Mouse (Mus musculus) Muller cell, postnatal 12 days (primary cell): ENCODE measurements around the gene Zfp771.
"Not testable (repeated sequence)": the region's sequence is repeated elsewhere in the genome, so short reads cannot be mapped to it uniquely, and the experiment has no call there.

ENCODE experiments used
- DNase-seq: peaks from one replicate; pipeline ENCODE4 v3.0.0-alpha.2; 2015; ENCODE audit errors: inconsistent ontology term

Gene Zfp771

GRCm38 (mm10) chr7:127217901-127218642 lies 26.0 kb upstream of the Zfp771 start:
- no peak for DNase-seq

GRCm38 (mm10) chr7:127218670-127219069 lies 25.4 kb upstream of the Zfp771 start:
- DNase-seq: no peak

- no peak for DNase-seq
Observed at GRCm38 (mm10) chr7:127220440-127220839, 23.6 kb upstream of the Zfp771 start.

DNA sequence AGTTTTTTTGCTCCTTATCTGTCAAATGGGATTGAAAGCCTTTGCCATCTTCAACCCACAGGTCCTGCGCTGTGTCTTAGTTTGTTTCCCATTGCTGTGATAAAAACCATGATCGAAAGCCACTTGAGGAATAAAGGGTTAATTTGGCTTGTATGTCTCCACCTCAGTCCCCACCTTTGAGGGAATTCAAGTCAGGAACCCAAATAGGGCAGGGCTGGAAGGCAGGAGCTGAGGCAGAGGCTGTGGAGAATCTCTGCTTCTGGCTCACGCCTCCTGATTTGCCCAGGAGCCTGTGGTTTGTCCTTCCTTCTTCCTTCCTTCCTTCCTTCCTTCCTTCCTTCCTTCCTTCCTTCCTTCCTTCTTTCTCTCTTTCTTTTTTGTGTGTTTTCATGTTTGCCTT lies 21.0 kb upstream of the Zfp771 start:
- DNase-seq: no peak

DNA sequence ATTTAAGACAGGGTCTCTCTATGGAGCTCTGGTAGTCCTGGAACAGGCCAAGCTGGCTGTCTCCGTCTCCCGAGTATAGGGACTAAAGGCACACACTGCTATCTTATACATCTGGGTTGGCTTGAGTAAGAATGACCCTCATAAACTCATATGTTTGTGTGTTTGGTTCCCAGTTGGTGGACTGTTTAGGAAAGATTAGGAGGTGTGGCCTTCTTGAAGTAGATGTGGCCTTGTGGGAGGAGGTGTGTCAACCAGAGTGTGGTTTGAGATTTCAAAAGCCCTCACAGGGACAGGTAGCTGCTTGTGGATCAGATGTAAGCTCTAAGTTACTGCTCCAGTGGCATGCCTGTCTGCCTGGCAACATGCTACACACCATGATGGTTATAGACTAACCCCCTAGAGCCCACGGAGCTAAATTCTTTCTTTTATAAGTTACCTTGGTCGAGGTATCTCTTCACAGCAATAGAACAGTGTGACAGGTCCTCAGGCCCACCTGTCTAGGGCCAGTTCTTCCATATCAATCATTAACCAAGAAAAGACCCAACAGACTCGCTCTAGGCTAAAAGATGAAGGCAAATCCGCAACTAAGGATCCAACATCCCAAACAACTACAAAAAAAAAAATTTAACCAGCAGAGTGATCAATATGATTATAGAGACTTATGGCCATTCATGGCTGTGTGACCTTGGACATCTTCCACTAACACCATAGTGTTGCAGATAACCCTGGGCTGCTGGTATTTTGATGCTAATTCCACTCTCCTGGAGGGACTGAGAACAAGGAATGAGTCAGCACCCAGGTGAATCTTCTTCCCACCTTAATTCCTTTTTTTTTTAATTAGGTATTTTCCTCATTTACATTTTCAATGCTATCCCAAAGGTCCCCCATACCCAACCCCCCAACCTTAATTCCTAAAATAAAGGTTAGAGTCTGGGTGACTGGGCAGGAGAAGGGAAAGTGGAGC lies 20.3 kb upstream of the Zfp771 start:
- DNase-seq: no peak

DNA sequence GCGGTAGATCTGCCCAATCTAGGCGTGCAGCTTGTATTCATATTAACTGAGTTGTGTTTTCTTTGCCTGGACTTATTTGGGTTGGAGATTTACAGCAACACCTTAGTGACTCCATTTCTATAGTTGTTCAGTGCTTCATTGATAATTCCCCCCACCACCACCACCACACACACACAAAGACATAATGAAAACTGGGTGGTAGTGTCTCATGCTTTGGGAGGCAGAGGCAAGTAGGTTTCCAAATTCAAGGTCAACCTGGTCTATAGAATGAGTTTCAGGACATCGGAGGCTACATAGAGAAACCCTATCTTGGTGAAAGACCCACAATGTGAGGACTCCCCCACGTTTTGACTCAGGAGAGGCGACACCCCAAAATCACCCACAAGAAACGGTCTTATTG lies 19.5 kb upstream of the Zfp771 start:
- no peak for DNase-seq

DNA sequence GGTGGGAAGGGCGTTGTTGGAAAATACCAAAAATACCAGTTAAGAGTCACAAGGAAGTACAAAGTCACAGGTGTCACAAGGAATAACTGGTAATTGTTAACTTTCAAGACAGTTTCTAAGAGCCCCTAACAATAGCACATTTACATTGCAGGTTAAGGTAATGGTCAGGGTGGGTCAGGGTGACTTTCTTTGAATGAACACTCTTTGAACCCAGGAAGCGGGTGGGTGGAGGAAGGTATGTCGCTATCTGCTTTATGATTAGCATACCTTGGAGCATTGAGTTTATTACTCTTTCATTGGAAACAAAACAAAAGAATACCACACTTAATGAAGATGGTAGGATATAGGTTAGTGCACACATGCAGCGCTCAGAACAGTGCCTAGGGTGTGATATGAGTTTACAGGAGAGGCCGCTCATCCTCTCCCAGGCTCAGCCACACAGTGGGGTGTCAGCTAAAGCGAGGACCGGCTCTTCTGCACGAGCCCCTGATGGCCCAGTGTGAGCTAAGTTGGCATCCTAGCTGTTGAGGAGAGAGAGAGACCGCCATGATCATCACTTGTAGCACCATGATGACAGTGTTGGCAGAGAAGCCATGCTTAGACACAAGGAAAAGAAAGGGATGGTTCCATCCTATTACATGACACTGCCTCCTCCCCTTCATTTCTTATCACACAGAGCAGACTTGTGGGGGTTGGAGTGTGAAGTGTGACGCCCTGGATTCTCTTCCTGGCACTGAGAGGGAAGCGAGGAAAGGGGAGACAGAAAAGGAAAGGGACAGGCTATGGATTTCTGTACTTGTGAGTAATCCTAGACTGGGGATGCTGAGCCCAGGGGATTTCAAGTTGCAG lies 18.7 kb upstream of the Zfp771 start:
- DNase-seq: no peak

- DNase-seq: peak; percentile 69
Observed at GRCm38 (mm10) chr7:127228615-127229303, 15.3 kb upstream of the Zfp771 start.

GRCm38 (mm10) chr7:127231376-127231775 lies 12.7 kb upstream of the Zfp771 start:
- no peak for DNase-seq

DNA sequence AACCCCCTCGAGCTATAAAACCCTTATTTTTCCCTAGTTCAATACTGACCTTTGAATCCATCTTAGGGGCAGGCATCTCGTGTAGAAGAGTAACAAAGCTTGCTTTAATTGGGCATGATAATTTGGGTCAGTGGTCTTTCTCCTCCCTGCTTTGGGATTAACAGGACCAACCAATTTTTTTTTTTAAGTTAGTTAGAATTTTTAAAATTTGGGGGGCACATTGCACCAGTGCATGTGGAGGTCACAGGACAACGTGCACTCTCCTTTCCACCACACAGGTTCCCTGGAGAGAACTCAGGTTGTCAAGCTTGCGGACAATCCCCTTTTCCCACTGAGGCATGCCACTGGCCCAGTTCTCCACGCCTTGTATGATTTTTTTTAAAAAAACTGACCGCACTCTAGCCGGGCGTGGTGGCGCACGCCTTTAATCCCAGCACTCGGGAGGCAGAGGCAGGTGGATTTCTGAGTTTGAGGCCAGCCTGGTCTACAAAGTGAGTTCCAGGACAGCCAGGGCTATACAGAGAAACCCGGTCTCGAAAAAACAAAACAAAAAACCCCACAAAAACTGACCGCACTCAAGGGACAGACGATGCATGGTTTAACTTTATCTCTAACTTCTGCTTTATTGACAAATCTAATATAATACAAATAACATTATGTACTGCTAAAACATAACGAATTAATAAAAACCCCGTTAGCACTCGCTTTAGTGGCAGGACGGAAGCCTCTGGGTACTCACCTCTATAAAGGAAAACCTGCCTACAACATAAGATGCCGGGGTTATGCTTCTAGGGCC lies 12.1 kb upstream of the Zfp771 start:
- peak; percentile 6 for DNase-seq

- peak; percentile 96 for DNase-seq
Observed at GRCm38 (mm10) chr7:127232622-127233367, 11.3 kb upstream of the Zfp771 start, which contains the start of the genes Zfp553 and Sept1. TSS of gene Zfp553 (plus strand) at chr7:127233061. TSS of gene Sept1 (minus strand) at chr7:127233130.

- DNase-seq: no peak
Observed at GRCm38 (mm10) chr7:127233368-127233749, 10.7 kb upstream of the Zfp771 start.

DNA sequence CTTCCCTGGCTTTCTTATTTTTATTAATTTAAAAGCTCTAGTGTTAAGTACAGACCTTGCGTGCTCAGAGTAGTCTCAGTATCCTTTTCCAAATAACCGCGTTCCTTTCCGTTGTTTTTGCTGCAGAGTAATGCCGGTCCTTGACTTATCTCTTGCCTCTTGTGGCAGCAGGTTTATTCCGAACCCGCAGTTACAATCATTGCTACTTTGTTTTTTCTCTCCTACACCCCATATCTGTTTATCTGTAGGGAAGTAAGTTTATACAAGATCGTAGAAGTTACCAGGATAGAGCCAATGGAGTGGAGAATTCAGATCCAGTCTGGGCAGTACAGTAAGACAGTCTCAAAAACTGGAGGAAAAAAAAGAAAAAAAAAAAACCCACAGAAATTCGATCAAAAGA lies 10.3 kb upstream of the Zfp771 start:
- no peak for DNase-seq

GRCm38 (mm10) chr7:127234777-127235176 lies 9.3 kb upstream of the Zfp771 start:
- DNase-seq: no peak

DNA sequence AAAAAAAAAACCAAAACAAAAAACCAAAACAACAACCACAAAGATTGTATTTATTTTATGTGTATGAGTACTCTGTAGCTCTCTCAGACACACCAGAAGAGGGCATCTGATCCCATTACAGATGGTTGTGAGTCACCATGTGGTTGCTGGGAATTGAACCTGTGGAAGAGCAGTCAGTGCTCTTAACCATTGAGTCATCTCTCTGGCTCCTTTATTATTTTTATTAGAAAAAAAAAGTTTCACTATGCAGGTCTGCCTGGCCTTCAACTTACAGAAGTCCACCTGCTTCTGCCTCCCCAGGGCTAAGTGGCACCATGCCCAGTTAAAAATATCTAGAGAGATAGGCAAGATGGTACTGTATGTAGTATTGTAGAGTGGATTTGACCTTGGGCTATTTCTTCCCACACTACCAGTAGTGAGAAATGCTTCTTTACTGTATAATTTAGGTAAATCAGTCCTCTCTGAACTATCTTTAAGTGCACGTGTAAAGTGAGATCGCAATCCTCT lies 660 bp upstream of the Zfp771 start:
- no peak for DNase-seq

DNA sequence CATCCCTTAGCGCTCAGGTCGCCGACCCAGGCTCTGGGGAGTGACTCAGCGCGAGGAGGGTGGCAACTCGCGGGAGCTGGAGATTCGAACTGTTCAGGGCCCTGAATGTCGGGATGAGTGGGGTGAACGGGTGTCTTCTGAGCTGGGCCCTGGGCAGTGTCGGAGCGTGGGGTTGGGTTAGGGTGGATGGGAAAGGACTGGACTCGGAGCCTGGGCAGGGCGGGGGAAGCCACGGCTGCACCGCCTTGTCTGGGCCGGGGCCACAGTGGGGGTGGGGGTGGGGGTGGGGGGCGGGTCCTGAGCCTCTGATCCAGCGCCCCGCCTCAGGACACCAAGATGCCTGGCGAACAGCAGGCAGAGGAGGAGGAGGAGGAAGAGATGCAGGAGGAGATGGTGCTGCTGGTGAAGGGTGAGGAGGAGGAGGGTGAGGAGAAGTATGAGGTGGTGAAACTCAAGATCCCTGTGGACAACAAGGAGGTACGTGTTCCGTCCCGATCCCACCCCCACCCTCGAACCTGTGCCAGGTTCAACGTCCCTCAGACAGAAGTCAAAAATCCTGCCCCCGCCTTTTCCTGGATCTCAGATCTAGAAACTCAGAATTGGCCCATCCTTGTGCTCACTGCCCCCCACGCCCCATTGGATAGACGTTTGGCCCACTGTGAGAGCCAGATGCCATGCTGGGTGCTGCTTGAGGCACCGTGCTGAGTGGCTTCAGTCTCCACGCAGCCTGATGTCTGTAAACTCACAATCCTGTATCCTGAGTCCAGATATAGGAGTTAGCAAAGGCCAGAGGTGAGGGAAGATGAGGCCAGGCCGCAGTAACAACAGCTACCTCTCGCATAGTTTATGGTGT lies 810 bp downstream of the Zfp771 start:
- DNase-seq: peak; percentile 36

DNA sequence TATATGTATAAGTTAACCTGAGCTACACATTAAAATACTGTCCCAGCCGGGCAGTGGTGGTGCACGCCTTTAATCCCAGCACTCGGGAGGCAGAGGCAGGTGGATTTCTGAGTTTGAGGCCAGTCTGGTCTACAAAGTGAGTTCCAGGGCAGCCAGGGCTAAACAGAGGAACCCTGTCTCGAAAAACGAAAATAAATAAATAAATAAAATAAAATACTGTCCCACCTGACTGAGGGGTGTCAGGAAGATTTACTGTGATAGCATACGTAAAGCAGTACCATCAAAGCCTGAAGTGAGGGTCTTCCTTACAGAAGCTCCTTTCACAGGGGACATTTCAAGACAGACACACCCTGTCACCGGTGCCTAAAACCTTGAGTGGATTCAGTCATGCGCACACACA lies 6.4 kb downstream of the Zfp771 start:
- DNase-seq: not testable (repeated sequence)

GRCm38 (mm10) chr7:127252414-127252813 lies 8.3 kb downstream of the Zfp771 start:
- DNase-seq: peak; percentile 2
